Mouse (Mus musculus) midbrain, embryonic 13.5 days (tissue): Measurements from ENCODE around the gene Scrt2. TPM values are rescaled to one million over a fixed set of nuclear protein-coding genes. Genes with fewer than 3 reads are reported as not detected.

ENCODE experiments used
- ATAC-seq: fragments of 200-750 bp; cut with Nextera tagmentation; 2 replicates; pipeline ENCODE4 v1.8.0; 2017; ENCODE audit warnings: mild to moderate bottlenecking, moderate TSS enrichment, moderate library complexity
- H3K27ac ChIP-seq: fragments of 300-500 bp; sonication (generic); 2 replicates; pipeline ENCODE4 v1.5.1; 2015; ENCODE audit warnings: inconsistent platforms, mild to moderate bottlenecking, moderate library complexity
- H3K27me3 ChIP-seq: fragments of 300-500 bp; sonication (generic); 2 replicates; pipeline ENCODE4 v1.6.1; 2015; ENCODE audit warnings: mild to moderate bottlenecking, inconsistent platforms
- H3K36me3 ChIP-seq: fragments of 300-500 bp; sonication (generic); 2 replicates; pipeline ENCODE4 v1.6.1; 2015; ENCODE audit warnings: mild to moderate bottlenecking, inconsistent platforms
- H3K4me1 ChIP-seq: fragments of 300-500 bp; sonication (generic); replicated peaks from 2 replicates; pipeline ENCODE4 v1.6.1; 2015; ENCODE audit warnings: inconsistent platforms
- H3K4me2 ChIP-seq: fragments of 300-500 bp; sonication (generic); replicated peaks from 2 replicates; pipeline ENCODE4 v1.6.1; 2015; ENCODE audit warnings: moderate library complexity, mild to moderate bottlenecking, inconsistent platforms
- H3K4me3 ChIP-seq: fragments of 300-500 bp; sonication (generic); replicated peaks from 2 replicates; pipeline ENCODE4 v1.5.1; 2015; ENCODE audit warnings: mild to moderate bottlenecking, inconsistent platforms
- H3K9ac ChIP-seq: fragments of 300-500 bp; sonication (generic); replicated peaks from 2 replicates; pipeline ENCODE4 v1.6.1; 2015; ENCODE audit warnings: mild to moderate bottlenecking, inconsistent platforms
- H3K9me3 ChIP-seq: fragments of 300-500 bp; sonication (generic); 2 replicates; pipeline ENCODE4 v1.6.1; 2016; ENCODE audit warnings: mild to moderate bottlenecking, inconsistent platforms
- WGBS: fragments of 180-500 bp; shearing (Covaris S2); methylation state at CpG from one replicate; pipeline ENCODE4 v1.1.7; 2015; 5-methylcytosine and 5-hydroxymethylcytosine counted together
- polyA plus RNA-seq: library from polyadenylated mRNA; unstranded; fragments of >200 nt; fragmentation: Nextera tagmentation; extraction: Ambion mirVana; gene quantifications from 2 replicates; pipeline ENCODE4 v1.2.1, GENCODE M21; 2015

The Scrt2 gene
- polyA plus RNA-seq, 1 experiment from 2014 or later = 20.0 TPM

- H3K4me2 ChIP-seq = peak overlapping the region; percentile 88
- peaks cover 28% of the 10 kb centered on the region for H3K36me3 ChIP-seq
- peaks cover 82% of the 10 kb centered on the region for H3K4me1 ChIP-seq
- peak overlapping the region; percentile 98 for H3K27ac ChIP-seq
- ATAC-seq = no peak
- peak overlapping the region; percentile 94 for H3K4me3 ChIP-seq
- H3K9ac ChIP-seq = peak overlapping the region; percentile 98
- no peaks in the 10 kb centered on the region for H3K27me3 ChIP-seq
- H3K9me3 ChIP-seq = no peaks in the 10 kb centered on the region
- 52% methylated on average over 4 of the region's 4 CpGs for WGBS
These were observed 2.1 kb downstream of the Scrt2 start for GRCm38 (mm10) chr2:152083411-152083810.

GRCm38 (mm10) chr2:152084298-152084697, 3.0 kb downstream of the Scrt2 start:
- H3K9ac ChIP-seq = peak overlapping the region; percentile 98
- H3K9me3 ChIP-seq = no peaks in the 10 kb centered on the region
- peak overlapping the region; percentile 94 for H3K4me3 ChIP-seq
- H3K27me3 ChIP-seq = no peaks in the 10 kb centered on the region
- peaks cover 81% of the 10 kb centered on the region for H3K4me1 ChIP-seq
- peak overlapping the region; percentile 98 for H3K27ac ChIP-seq
- 32% methylated on average over 6 of the region's 6 CpGs for WGBS
- H3K4me2 ChIP-seq = peak overlapping the region; percentile 88
- H3K36me3 ChIP-seq = peaks cover 34% of the 10 kb centered on the region
- ATAC-seq = no peak

DNA sequence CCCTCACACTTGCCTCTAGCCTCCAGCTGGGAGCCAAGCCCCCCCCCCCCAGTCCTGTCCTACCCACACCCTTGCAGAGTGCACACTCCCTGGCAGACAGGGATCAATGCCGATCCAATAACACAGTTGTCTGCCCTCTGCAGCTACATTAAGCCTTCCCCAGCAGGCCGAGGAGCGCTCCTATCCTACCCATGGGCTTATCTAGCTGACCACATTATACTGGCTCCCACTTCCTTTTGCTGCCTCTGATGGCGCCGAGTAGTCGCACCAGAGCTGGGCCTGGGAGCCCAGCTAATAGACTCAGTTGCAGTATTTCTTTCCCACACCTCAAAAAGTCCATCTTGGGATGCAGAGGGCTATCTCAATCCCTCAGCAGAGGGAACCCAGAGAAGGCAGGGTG, 4.1 kb downstream of the Scrt2 start:
- Histone ChIP-seq H3K4me1 (peaks cover 81% of the 10 kb centered on the region), H3K27me3 (no peaks in the 10 kb centered on the region), H3K4me2 (peak overlapping the region; percentile 88), H3K9ac (peak overlapping the region; percentile 98), H3K27ac (peak overlapping the region; percentile 98), H3K9me3 (no peaks in the 10 kb centered on the region), H3K4me3 (peak overlapping the region; percentile 94), H3K36me3 (peaks cover 43% of the 10 kb centered on the region)
- WGBS = 74% methylated on average over 6 of the region's 6 CpGs
- no peak for ATAC-seq

GRCm38 (mm10) chr2:152086451-152086850, 5.1 kb downstream of the Scrt2 start:
- ATAC-seq = no peak
- H3K36me3 ChIP-seq = peaks cover 50% of the 10 kb centered on the region
- H3K4me3 ChIP-seq = peak overlapping the region; percentile 94
- peak overlapping the region; percentile 88 for H3K4me2 ChIP-seq
- H3K9me3 ChIP-seq = no peaks in the 10 kb centered on the region
- peaks cover 90% of the 10 kb centered on the region for H3K4me1 ChIP-seq
- no peaks in the 10 kb centered on the region; the same call in 1 of the 2 replicates for H3K27me3 ChIP-seq
- peak overlapping the region; percentile 56 for H3K27ac ChIP-seq
- peak overlapping the region; percentile 51; the same call in 1 of the 2 replicates for H3K9ac ChIP-seq
- WGBS = 56% methylated on average over 6 of the region's 6 CpGs

DNA sequence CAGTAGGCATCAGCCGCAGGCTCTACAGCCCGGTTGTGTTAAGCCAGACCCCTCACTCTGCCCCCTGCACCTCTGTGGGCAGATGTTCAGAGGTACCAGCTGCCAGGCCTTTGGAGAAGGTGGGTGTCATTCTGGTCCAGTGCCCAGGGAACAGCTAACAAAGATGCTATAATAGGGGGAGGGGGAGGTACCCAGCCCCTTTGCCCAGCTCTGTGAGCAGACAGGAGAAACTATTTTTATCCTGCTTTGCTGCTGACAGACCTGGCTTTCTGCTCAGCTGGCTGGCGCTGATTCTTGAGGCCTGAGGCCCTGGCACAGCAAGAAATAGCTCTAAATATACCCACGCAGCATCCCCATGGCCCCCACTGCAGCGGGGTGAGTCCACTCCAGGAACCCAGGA, 5.8 kb downstream of the Scrt2 start:
- peak overlapping the region; percentile 88 for H3K4me2 ChIP-seq
- peaks cover 50% of the 10 kb centered on the region for H3K36me3 ChIP-seq
- peak overlapping the region; percentile 94 for H3K4me3 ChIP-seq
- peak overlapping the region; percentile 56 for H3K27ac ChIP-seq
- no peak for ATAC-seq
- no peaks in the 10 kb centered on the region; the same call in 1 of the 2 replicates for H3K27me3 ChIP-seq
- no peaks in the 10 kb centered on the region for H3K9me3 ChIP-seq
- WGBS = 69% methylated on average over 5 of the region's 5 CpGs
- peaks cover 95% of the 10 kb centered on the region for H3K4me1 ChIP-seq
- peak overlapping the region; percentile 51; the same call in 1 of the 2 replicates for H3K9ac ChIP-seq

- no peak for ATAC-seq
- Histone ChIP-seq H3K27me3 (peaks cover 19% of the 10 kb centered on the region), H3K4me3 (no peak overlapping the region), H3K9ac (no peak overlapping the region), H3K4me1 (peaks cover 96% of the 10 kb centered on the region), H3K36me3 (peaks cover 58% of the 10 kb centered on the region), H3K9me3 (no peaks in the 10 kb centered on the region), H3K4me2 (peak overlapping the region; percentile 15), H3K27ac (0 out of 2 replicates have a peak overlapping the region, but pooled peaks have one; percentile 15)
- WGBS = 9% methylated on average over 4 of the region's 4 CpGs
These were observed 7.7 kb downstream of the Scrt2 start for GRCm38 (mm10) chr2:152089078-152089477.

- 78% methylated on average over 5 of the region's 5 CpGs for WGBS
- H3K4me3 ChIP-seq = no peak overlapping the region
- H3K4me2 ChIP-seq = peak overlapping the region; percentile 15
These were observed 8.3 kb downstream of the Scrt2 start for GRCm38 (mm10) chr2:152089581-152089980.

GRCm38 (mm10) chr2:152090486-152090885, 9.2 kb downstream of the Scrt2 start:
- no peak for ATAC-seq
- Histone ChIP-seq H3K27me3 (peaks cover 30% of the 10 kb centered on the region), H3K4me3 (no peak overlapping the region), H3K9ac (no peak overlapping the region), H3K36me3 (peaks cover 57% of the 10 kb centered on the region), H3K4me1 (peaks cover 96% of the 10 kb centered on the region), H3K4me2 (no peak overlapping the region), H3K27ac (peak overlapping the region; percentile 44; the same call in 1 of the 2 replicates), H3K9me3 (no peaks in the 10 kb centered on the region)
- 93% methylated on average over 5 of the region's 5 CpGs for WGBS

More at GRCm38 (mm10) chr2:152089581-152089980, 8.3 kb downstream of the Scrt2 start:
- Histone ChIP-seq H3K9me3 (no peaks in the 10 kb centered on the region), H3K36me3 (peaks cover 63% of the 10 kb centered on the region), H3K27ac (0 out of 2 replicates have a peak overlapping the region, but pooled peaks have one; percentile 15), H3K9ac (no peak overlapping the region), H3K27me3 (peaks cover 24% of the 10 kb centered on the region), H3K4me1 (peaks cover 96% of the 10 kb centered on the region)
- no peak for ATAC-seq

DNA sequence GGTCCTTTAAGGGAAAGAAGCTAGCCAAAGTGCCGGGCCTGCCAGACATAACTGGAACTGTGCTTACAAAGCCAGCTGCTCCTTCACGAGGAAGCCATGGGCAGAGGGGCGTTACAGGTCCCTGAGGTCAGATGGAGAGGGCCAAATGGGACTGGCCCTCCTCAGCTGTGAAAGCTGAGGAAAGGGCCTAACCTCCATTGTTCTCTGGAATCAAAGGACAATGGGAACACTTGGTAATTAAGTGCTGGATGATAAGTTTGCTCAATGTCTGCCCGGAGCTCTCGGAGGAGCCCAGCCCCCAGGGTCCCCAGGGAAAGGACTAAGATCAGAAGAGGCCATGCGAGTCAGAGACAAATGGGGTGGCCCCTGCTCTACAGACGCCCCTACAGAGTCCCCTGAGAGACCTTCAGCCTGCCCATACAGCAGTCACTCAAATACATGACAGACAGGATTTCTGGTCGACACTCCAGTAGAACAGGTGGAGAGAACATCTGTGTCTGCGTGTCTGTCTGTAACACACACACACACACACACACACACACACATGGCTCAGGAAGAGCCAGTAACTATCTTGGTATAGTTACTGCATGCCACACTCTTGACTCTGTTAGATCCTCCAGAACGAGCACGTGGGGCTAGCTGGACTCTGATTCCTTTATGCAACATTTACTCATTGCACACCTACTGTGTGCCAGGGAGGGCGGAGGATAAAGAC, 10.2 kb downstream of the Scrt2 start:
- Histone ChIP-seq H3K4me2 (0 out of 2 replicates have a peak overlapping the region, but pooled peaks have one; percentile 7), H3K27me3 (peaks cover 30% of the 10 kb centered on the region), H3K9ac (no peak overlapping the region; the same call in 1 of the 2 replicates), H3K4me1 (peaks cover 90% of the 10 kb centered on the region), H3K36me3 (peaks cover 53% of the 10 kb centered on the region), H3K9me3 (no peaks in the 10 kb centered on the region), H3K4me3 (no peak overlapping the region), H3K27ac (peak overlapping the region; percentile 44)
- WGBS = 23% methylated on average over 12 of the region's 12 CpGs
- ATAC-seq = no peak

DNA sequence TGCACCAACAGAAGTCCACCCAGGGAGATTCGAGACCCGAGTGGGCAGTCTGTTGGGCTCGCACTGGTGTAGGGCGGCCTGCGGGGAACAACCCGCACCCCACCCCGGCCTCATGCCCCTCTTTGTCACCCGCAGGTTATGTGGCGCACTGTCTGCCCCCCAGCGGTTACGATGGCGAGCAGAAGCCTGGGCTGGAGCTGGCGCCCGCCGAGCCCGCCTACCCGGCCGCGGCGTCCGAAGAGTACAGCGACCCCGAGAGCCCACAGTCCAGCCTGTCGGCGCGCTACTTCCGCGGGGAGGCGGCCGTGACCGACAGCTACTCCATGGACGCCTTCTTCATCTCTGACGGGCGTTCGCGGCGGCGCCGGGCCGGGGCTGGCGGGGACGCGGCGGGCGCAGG, 11.6 kb downstream of the Scrt2 start:
- Histone ChIP-seq H3K27me3 (peaks cover 30% of the 10 kb centered on the region), H3K9ac (peak overlapping the region; percentile 34), H3K4me3 (peak overlapping the region; percentile 29), H3K27ac (peak overlapping the region; percentile 45), H3K9me3 (no peaks in the 10 kb centered on the region), H3K4me2 (peak overlapping the region; percentile 46), H3K4me1 (peaks cover 85% of the 10 kb centered on the region), H3K36me3 (peaks cover 40% of the 10 kb centered on the region)
- peak; percentile 8; the same call in 1 of the 2 replicates for ATAC-seq
- 5% methylated on average over 43 of the region's 45 CpGs for WGBS

DNA sequence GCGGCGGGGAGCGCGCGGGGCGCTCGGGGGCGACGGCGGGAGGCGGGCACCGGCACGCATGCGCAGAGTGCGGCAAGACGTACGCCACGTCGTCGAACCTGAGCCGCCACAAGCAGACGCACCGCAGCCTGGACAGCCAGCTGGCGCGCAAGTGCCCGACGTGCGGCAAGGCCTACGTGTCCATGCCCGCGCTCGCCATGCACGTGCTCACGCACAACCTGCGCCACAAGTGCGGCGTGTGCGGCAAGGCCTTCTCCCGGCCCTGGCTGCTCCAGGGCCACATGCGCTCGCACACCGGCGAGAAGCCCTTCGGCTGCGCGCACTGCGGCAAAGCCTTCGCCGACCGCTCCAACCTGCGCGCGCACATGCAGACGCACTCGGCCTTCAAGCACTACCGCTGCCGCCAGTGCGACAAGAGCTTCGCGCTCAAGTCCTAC, 12.0 kb downstream of the Scrt2 start:
- peak overlapping the region; percentile 29 for H3K4me3 ChIP-seq
- H3K9me3 ChIP-seq = no peaks in the 10 kb centered on the region
- peaks cover 36% of the 10 kb centered on the region for H3K36me3 ChIP-seq
- peak overlapping the region; percentile 14 for H3K27ac ChIP-seq
- peaks cover 30% of the 10 kb centered on the region for H3K27me3 ChIP-seq
- 2% methylated on average over 55 of the region's 60 CpGs for WGBS
- H3K9ac ChIP-seq = 0 out of 2 replicates have a peak overlapping the region, but pooled peaks have one; percentile 34
- H3K4me2 ChIP-seq = peak overlapping the region; percentile 46
- ATAC-seq = peak; percentile 7; the same call in 1 of the 2 replicates
- H3K4me1 ChIP-seq = peaks cover 81% of the 10 kb centered on the region

DNA sequence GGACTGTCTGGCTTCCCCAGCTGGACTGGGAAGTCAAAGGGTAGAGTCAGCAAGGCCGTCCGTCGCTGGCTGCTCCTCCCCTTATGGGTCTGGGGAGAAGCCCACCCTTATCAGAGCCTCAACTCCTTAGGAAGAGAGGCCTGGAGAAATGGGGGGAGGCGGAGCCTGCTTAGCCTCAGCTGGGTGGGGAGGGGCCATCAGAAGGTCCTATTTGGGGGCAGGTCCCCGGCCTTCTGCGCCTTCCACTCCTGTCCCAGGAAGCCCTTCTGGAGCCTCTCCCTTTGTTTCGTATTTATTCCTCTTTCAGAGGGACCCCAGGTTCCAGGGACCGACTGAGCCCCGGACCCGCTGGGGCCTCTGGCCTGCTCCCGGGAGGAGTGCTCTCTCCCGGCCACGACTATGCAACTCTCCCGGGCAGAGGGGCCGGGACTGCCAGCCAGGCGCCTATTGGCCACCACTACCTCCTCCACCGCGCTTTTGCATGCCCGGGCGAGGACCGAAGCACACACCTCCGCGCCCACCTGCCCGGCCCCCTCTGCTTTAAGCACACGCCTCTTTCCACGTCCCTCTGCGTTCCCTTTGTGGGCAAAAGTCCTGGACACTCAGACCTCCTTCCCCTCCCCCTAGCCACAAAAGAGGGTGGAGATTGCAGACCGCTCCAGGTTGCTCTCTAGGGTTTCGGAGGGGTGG, 13.7 kb downstream of the Scrt2 start:
- ATAC-seq = peak; percentile 21
- H3K9ac ChIP-seq = peak overlapping the region; percentile 56
- WGBS = 2% methylated on average over 29 of the region's 29 CpGs

More for the DNA sequence above, 13.7 kb downstream of the Scrt2 start:
- H3K4me2 ChIP-seq = peak overlapping the region; percentile 29
- H3K27me3 ChIP-seq = peaks cover 30% of the 10 kb centered on the region
- peaks cover 22% of the 10 kb centered on the region for H3K36me3 ChIP-seq
- H3K9me3 ChIP-seq = no peaks in the 10 kb centered on the region
- 0 out of 2 replicates have a peak overlapping the region, but pooled peaks have one; percentile 3 for H3K4me3 ChIP-seq
- H3K27ac ChIP-seq = peak overlapping the region; percentile 64
- peaks cover 66% of the 10 kb centered on the region for H3K4me1 ChIP-seq
